Mouse (Mus musculus): ENCODE measurements around the gene Tdrd9. TPM values are rescaled to one million over a fixed set of nuclear protein-coding genes. Genes with fewer than 3 reads are reported as not detected.
A peak's percentile ranks its signal among the peaks of the same experiment; 100 is the strongest.
"Not testable (repeated sequence)": the region's sequence is repeated elsewhere in the genome, so short reads cannot be mapped to it uniquely, and the experiment has no call there.

Tdrd9 gene
- total RNA-seq (2021), result 0.15 TPM in 1 of 2 replicates, not detected in the other
- long read RNA-seq, experiment 1, result 0 reads
- long read RNA-seq, experiment 2, result 0 reads

DNA sequence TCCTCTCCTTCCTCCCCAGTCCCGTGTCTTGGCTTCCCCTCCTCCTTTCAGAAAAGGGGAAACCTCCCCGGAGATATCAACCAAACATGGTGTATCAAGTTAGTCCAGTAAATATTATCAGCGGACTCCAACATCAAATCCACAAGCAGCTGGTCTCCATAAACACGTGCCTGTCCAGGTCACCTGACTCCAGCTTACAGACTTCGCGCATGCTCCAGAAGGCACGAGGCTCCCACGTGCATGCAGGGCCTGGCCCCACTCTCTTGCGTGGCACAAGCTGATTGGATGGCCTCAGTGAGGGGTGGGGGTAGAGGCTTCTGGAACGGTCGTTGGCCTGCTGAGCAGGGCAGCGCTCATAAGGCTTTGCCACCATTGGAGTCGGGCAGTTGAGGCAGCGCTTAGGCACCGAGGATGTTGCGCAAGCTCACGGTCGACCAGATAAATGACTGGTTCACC, at the start of gene Tdrd9:
Tdrd9 (plus strand) TSS at position 329 of the 456 bp plus-strand sequence.
- no peak for DNase-seq

- DNase-seq, result no peak
Measured at GRCm38 (mm10) chr12:111923117-111923516, 48.2 kb upstream of the Tdrd9 start.

DNA sequence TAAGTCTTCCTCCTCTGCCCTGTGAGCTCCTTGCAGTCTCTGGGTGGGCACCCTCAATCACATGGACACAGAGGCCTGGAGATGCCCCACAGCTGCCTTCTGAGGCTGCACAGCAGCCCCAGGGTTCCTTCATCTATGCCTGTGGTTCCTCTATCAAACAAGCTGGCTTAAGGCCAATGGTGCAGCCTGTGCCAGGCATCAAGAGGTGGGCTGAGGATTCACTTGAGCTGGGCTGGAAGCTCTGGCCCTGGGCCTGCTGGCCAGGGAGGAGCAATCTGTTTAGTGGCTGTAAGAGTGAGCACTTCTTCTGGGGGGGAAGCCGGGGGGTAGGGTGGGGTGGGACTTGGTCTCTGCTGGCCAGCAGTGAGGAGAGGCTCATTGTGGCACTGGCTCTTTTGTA, 44.0 kb upstream of the Tdrd9 start:
- DNase-seq, result no peak

- no peak for DNase-seq
Measured at GRCm38 (mm10) chr12:111928411-111928966, 42.9 kb upstream of the Tdrd9 start.

DNA sequence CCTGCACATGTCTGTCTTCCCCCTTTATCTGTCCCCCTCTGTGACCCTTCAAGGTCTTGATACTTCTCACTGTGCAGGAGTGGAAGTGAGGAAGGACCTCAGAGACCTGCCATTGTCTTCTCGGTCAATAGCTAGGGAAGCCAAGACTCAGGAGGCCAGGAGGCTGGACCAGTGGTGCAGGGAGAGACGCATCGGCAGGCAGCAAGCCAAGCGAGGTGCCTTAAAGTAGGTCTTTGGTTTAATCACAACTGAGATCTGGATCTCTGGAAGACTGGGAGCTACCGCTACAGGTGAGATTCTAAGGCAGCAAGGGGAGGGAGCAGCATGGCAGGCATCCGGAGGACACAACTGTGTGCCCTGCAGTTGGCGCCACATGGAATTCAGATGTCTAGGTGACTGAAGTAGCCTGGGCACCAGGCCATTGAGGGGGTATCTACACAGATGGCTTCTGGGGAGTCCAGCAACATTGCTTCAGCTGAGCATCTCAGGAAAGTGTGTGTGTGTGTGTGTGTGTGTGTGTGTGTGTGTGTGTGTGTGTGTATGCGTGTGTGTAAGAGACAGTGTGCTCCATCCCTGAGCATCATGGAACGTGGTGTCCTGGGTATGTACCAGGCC, 39.8 kb upstream of the Tdrd9 start:
- DNase-seq, result no peak

GRCm38 (mm10) chr12:111932513-111932912, 38.8 kb upstream of the Tdrd9 start:
- no peak for DNase-seq

DNA sequence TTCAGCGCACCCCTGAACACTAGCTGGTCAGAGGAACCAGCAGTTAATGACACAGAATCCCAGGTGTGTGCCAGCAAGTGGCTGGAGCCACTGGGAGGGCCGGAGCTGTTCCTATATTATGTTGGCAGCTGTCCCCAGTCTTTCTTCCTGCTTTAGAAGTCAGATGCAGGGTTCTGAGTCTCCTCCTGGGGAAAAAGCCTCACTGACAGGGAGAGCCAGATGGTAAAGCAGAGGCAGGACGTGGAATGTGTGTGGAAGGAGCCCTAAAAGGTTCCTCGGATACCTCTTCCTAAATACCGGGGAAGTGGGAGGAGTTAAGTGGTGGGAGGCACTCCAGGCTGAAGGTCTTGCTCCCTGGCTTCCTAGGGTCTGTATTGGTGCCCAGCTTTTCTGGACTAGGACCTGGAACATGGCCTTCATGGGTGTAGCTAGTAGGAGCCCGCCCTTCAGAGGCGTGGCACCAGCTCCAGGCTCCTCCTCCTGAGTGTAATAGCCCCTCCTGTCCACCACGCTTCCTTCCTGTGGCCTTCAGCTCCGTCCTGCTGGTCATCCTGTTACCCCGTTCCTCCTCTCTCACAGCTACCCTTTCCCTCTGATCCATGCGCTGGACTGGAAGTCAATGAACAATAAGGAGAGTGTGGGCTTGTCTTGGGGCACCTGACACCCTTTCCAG, 38.2 kb upstream of the Tdrd9 start:
- peak; percentile 84 for DNase-seq

GRCm38 (mm10) chr12:111933971-111934370, 37.4 kb upstream of the Tdrd9 start:
- DNase-seq, result no peak

- DNase-seq, result peak; percentile 71
Measured at GRCm38 (mm10) chr12:111936706-111937550, 34.4 kb upstream of the Tdrd9 start.

GRCm38 (mm10) chr12:111938623-111939177, 32.7 kb upstream of the Tdrd9 start:
- DNase-seq, result no peak

- no peak for DNase-seq
Measured at GRCm38 (mm10) chr12:111943421-111944064, 27.8 kb upstream of the Tdrd9 start.

GRCm38 (mm10) chr12:111944065-111944987, 27.0 kb upstream of the Tdrd9 start:
- peak; percentile 45 for DNase-seq

DNA sequence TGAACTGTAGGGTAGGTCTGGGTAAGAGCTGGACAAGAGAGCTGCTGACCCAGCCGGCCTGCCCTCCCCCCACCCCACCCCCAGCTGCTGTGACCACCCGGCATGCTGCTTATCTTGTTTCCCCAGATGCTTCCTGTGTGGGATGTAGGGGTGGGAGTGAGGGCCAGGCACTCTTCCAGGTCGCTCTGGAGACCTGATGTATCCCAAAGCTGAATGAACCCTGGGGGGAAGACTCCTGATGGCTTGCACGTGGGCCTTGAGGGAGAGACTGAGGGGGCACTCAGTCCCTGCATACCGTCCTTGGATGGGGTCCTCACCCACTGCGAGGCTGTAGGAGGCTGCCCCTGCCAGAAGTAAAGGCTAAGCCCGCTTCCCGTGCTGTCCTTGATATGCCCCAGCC, 26.2 kb upstream of the Tdrd9 start:
- peak; percentile 59 for DNase-seq

DNA sequence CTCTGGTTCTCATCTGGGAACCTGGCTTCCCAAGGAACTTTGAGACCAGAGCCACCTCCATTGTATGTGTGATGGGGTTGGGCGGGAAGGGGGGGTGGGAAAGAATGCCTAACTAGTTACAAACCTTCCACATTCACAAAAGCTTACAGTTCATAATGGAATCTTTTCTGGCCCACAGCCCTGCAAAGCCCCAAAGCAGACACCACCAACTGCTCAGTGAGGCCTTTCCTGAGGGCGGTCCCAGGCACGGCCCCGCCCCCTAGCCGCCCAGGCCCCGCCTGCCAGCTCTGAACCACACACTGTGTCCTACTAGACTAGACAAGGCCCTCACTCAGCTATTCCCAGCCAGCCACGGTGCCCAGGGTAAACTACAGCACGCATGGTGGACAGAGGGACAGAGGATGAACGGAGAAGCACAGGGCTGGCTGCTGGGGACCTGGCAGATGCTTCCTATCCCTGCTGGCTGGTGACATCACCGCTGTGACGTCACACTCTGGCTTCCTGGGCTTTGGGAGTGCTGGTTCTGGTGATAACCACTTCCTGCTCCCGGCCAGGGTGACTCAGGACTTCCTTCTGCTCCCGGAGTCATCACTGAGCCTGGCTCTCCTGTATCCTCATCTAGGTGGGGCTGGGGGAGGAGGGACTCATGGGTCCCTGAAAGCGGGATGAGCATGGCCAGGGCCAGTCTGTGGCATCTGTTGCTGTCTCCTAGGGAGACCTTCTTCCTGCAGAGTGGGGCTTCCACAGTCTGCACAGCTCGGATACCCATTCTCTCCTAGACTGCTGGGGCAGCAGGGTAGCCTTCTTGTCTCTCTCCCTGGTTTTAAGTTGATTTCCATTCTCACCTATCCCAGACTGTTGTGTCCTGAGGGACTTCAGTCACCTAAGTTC, 25.3 kb upstream of the Tdrd9 start:
- not testable (repeated sequence) for DNase-seq

GRCm38 (mm10) chr12:111946716-111947115, 24.6 kb upstream of the Tdrd9 start:
- DNase-seq, result peak; percentile 75

DNA sequence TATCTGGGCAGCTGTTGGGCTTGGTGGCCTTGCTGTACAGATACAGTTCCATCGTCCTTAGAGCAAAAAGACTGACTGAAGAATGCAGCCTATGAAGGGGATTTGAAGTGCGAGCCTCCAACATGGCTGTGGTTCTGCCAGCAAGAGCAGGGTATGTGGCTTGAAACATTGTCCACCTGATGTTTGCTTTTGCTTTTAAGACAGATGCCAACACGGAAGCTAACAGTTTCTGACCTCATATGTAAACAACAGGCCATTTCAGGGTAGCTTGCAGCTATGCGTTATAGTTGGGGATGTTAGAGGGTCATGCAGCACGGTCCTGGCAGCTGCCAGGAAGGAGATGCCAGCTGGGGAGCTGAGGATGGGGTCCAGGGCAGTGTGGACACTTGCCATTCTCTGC, 20.9 kb upstream of the Tdrd9 start:
- no peak for DNase-seq

DNA sequence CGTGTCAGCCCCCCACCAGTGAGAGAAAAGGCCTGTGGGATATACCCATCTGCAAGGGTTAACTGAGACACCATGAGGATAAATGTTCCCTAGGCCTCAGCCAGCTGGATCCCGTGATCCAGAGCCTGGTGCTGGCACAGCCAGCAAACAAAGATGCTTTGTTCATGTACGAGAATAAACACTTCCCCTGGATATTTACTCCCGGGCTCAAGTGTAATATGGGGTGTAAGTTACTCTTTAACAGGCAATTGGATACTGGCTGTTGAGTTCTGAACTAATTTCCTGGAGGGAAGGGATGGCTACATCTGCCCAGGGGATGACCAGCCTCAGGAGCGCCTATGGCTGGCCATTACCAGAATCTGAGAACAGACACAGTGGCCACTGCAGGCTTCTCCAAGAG, 19.7 kb upstream of the Tdrd9 start:
- no peak for DNase-seq

DNA sequence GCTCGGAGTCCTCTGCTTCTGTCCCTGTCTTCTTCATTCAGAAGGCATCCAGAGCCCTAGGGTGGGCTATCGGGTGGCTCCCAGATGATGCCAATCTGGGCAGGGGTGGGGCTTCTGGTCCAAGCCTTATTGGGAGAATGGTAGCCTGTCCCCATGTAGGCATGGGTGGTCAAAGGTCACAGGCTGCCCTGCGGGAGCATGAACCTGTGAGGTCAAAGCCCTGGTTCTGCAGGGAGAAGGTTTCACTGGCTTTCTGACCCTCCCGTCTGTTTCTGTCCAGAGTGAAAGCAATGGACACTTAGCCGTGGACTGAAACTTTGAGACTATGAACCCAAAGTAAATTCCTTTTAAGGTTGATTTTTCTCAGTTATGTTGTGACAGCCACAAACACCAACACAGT, 15.2 kb upstream of the Tdrd9 start:
- no peak for DNase-seq

DNA sequence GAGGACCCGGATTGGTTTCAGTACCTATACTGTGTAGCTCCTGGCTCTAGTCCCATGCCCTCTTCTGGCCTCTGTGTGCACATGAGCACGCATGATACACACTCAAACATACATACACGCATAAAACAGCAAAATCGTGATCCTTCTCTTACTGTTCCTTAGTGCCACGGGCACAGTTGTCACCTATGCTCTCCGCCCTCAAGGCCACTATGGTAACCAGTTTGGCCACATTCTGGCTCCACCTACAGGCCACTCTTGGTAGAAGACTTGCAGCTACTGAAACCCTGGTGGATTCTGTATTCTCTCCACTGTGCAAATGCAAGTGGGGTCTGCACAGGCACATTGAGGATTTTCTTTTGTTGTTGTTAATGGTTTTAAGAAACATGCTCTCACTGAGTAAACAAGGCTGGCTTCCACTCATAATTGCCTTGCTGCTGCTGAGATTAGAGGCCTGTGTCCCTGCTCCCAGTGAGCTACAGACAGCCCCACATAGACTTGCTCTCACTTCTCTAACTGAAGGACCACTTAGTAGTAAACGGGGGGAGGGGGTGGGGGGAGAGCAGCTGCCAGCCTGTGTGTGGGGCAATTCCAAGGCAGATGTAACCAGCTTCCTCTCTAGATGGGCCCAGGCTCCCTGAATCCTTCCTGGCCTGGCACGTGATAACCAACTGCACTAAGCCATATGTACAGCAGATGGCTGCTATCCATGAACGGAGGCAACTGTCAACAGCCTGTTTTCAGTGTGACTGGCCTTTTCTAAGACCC, 13.1 kb upstream of the Tdrd9 start:
- DNase-seq, result peak; percentile 87

All from adrenal gland, postnatal 14 days (tissue).